Mouse (Mus musculus) left cerebral cortex, postnatal 36 days (tissue): ENCODE results near the gene Batf3. TPM values are rescaled to one million over a fixed set of nuclear protein-coding genes. Genes with fewer than 3 reads are reported as not detected.
"Not testable (repeated sequence)": the region's sequence is repeated elsewhere in the genome, so short reads cannot be mapped to it uniquely, and the experiment has no call there.

ENCODE experiments used
- DNase-seq, 2 experiments: peaks; one replicate each; pipeline ENCODE4 v3.0.0; 2021 to 2022; ENCODE audit warnings: low spot score in 2 of 2, mixed read lengths in 1 of 2
- intact Hi-C: fragments of 180-260 bp; cut with DNase I; formaldehyde crosslinking; loops from one replicate; pipeline ENCODE4 v1.15.1; 2025
- total RNA-seq, 2 experiments: library from RNA; stranded (reverse); gene quantifications; 2 replicates each; pipeline ENCODE4 v1.2.3; 2021

Batf3 gene
- total RNA-seq, 2 experiments from 2014 or later = 1.00 to 2.2 TPM

DNA sequence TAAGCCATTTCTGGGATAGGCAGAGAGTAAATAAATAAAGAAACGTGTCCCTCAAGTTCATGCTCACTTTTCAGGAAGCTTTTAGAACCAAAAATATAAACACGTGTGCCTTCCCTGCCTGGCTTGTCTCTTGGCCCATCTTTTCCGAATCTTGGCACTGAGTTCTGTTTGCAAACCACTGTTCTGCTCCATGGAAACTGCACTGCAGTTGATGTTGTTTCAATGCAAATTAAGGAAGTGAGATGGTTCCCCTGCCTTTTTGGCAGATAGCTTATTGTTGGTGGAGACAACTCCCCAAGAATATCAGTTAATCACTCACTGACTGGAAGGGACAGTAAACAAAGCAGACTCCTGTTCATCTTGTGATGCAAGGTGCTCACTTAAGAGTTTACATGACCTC is 25.1 kb downstream of the Batf3 start:
- no peak for DNase-seq
- intact Hi-C loops = no loop called here

DNA sequence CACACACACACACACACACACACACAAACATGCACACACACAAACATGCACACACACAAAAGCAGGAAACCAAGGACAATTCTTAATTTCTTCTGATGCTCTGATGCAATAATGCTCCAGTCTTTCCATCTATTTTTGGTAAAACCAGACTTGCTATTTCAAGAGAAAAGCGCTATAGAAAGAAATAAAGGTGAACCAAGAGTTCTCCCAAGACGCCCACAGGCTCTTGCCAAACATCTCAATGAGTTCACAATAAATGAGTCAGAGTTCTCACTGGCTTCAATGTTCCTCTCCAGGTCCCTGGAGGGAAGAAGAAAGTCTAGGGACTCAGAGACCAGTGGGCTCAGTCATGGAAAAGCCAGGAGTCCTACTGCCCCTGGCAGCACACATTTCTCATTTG is 26.0 kb downstream of the Batf3 start:
- intact Hi-C loops = no loop called here

DNA sequence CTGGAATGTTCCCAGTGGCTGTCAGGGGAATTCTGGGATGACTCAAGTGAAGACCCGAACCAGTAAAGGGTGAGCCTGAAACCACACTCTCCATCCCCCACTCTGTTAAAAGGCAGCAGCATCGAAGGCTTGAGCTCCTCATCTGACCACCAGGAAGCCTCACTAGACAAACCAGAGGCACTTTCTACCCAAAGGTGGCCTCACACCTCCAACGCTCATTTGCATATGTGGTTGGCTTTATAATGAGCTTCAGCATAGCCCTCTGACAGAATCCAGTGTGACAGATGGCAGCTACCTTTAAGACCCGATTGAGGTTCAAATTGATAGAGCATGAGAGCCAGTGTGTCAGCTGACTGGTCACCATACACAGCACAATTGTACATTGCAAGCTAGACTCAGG is 26.6 kb downstream of the Batf3 start:
- DNase-seq = no peak
- intact Hi-C loops = no loop called here

More for the DNA sequence above, 26.0 kb downstream of the Batf3 start:
- DNase-seq = no peak

DNA sequence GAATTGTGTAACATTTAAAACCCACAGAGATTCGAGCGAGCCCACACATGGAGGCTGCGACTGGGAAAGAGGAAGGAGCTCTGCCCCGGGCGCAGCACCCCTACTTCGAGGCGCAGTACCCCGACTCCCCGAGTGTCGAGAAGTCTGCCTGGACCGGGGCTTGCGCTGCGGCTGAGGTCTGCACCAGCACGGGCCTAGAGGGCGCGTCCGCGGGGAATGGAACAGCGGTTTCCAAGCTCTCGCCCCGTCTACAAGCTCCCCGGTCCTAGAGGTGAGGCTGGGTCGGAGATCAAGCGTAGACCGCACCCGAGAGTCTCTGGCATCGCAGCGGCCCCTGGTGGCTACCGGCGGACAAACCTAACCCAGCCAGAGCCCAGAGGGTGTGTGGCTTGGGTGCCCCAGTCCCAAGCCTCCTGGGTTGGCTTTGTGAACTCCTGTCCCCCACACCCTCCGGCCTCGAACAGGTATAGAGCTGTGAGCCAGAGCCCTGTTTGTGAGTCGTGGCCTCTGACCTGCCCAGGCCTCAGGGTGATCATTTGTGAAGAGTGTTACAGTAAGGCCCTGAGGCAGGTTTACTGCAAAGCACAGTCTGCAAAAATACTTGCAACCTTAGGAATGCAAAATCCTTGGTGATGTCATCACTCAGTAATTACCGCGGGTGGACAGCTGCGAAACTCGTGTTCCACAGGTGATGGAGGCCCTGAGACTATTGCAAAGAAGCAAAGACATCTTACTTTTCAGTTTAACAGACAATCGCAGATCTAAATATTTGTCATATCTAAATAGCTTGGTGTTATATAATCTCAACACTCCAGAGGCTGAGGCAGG is 28.4 kb downstream of the Batf3 start:
- DNase-seq = peak in 1 of 2 experiments; percentile 22
- intact Hi-C loops = loop anchor here (5.0 kb wide), 1 partner anchor 184 kb away; no protein-coding TSS in a partner anchor

DNA sequence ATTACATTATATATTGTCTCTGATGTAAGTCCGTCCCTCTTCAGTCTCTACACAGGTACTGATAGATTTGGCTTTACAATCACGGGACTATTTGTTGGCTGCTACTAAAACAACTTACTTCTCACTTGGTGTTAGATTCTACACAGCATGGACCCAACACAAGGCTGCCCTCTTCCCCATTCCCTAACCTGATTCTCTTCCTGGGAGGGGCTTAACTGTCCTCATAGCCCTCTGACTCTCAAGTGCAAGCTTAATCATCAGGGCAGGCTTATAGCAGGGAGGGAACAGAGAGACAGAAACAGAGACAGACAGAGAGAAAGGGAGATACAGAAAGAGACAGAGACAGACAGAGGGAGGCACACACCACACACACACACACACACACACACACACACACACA is 34.0 kb downstream of the Batf3 start:
- intact Hi-C loops = no loop called here
- no peak for DNase-seq

DNA sequence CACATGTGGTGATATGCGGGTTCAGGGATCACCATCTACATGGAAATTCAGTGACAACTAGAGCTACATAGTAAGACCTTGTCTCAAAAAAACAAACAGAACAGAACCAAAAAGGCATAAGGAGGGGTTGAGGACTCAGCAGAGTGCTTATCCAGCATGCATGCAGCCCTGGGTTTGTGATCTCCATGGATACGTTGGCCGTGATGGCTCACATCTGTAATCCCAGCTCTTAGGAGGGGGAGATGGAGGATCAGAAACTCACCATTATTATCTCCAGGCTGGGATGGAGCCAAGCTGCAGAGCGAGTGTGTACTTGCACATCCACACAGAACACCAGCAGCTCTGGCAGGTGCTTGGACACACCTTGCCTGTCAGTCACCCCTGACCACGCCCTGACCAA is 34.6 kb downstream of the Batf3 start:
- intact Hi-C loops = no loop called here
- DNase-seq = no peak

DNA sequence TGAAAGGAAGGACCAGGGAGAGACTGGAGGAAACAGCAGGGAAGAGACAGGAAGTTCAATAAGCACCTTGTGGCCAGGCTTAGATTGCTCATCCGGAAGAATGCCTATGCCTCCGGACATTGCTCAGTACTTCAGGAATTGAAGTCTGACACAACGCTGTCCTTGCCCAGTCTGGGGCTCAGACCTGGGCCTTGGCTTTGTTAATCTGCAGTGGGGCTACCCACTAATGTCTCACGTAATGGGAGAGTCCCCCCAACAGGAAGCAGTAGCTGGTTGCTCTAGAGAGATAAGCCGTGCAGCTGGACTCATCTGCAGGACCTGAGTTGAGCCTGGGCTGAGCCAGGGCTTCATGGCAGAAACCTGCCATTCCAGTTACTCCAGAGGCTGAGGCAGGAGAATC is 35.3 kb downstream of the Batf3 start:
- DNase-seq = no peak
- intact Hi-C loops = no loop called here

DNA sequence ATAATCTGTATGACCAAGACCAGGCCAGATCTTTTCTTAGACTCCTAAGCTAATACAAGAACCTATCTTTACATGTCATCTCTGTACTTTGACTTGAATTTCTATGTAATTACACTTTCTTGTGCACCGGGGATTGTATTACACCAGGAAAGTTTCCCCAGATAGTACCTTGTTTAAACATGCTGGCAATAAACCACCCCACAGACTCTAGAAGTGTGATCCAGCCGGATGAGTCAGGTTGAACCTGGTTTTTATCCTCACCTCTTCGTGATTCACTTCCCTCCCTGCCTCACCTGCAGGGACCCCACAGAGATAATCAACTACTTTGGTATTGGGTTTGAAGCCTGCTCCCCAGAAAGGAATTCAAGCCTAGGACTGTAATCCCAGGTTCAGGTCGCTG is 37.8 kb downstream of the Batf3 start:
- DNase-seq = no peak
- intact Hi-C loops = no loop called here

DNA sequence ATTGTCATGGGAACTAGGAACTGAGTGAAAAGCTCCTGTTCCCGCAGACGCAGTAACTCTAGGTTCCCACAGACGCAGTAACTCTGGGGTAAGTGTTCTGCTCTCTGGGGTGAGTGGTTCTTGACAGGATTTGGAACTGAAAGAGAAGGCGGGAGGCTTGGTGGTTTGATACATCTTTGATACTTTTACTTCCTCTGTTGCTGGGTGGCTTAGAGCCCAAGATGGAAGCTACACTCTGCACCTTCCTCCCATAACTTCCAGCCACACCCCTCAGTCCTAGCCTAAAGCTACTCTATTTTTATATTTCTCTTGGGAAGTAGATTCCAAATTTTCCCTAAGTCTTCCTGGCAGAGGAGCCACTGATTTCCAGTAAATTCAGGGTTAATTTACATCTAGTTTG is 40.8 kb downstream of the Batf3 start:
- no peak for DNase-seq
- intact Hi-C loops = no loop called here

DNA sequence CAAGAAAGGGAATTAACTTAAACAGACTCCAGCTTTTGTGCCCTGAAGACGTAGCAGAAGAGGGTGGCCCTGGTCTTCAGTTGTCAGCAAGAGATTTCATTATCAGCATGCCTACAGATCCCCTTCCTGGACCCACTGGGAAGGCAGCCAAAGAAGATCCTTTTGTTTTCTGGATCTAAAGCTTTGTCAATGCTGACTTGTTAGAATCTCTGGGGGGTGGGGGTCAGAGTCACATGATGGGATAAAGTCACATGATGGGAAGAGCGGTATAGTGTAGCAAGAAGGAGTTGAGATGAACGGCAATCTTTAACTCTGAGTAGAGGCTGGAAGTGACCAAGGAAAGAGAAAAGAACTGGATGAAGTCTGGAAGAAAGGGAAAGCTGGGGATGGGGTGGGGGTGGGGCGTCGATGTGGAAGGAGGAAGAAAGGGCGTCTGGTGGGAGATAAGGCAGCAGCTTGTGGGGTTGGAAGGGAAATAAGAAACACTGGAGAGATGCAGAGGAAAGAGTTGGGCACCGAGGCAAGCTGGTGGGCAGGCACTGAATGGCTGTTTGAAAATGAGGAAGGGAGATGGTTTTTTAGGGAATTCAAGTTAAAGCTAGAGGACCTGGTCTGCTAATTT is 41.3 kb downstream of the Batf3 start:
- no peak for DNase-seq
- intact Hi-C loops = no loop called here

DNA sequence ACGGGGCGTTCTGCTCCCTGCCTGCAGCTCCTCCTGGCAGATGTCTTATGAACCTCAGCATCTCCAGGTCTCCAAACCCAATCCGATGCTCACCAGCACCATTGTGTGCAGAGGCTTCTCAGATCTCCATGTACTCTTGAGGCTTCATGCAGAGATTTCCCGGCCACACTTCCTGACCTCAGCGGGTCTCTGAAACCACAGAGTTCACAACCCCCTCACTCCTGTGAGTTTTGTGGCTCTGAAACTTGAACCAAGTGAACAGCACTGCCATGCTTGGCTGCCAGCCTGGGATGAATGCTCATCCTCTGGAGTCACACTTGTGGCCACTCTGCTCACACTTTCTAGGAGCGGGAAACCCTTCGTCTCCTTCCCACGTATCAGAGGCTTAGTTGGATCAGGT is 43.3 kb downstream of the Batf3 start:
- intact Hi-C loops = no loop called here
- no peak for DNase-seq

DNA sequence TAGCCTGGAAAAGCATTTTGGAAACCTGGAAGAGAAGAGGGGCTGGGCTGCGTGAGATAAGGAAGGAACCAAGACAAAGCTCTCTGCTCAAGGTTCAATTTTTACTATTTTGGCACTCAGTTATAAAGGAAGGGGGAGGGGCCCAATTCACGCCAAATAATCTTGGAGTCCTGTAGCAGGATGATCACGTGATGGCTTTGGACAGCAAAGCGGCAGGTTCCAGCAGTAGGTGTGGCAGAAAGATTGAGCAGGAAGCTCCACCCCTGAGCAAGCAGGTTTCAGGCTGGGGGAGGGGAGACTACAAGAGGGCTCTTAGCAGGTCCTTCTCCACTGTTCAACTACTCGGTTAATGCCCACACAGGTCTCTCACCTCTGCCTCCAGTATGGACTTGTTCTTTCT is 51.8 kb downstream of the Batf3 start:
- intact Hi-C loops, DNase-seq: not testable (repeated sequence)

DNA sequence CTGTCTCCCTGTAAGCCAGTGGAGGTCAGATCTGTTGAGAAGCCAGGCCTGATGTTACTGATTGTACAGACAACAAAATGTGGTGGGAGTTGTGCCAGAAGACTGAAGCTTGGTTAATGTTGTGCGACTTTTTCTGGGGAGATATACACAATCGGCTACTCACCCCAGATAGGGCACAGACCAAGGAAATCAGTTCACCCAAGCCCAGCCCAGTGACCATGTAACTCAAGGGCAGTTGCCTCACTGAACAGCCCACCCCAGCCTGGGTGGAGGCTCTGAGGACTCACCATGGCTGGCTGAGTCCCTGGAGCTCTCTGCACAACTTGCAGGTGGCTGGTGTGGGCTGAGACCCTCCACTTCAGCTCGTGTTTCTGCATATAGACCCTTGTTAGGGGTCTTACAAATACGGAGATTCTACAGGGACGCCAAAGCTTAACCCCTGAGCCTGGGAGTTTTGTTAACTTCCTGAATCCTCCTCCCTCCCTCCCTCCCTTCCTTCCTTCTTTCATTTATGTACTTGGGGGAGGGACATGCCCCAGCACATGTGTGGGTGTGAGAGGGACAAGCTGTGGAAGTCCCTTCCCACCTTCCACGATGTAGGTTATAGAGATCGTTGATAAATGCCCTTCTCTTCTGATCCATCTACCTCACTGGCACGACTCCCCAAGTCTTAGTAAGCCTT is 53.4 kb downstream of the Batf3 start:
- intact Hi-C loops = no loop called here
- no peak for DNase-seq

DNA sequence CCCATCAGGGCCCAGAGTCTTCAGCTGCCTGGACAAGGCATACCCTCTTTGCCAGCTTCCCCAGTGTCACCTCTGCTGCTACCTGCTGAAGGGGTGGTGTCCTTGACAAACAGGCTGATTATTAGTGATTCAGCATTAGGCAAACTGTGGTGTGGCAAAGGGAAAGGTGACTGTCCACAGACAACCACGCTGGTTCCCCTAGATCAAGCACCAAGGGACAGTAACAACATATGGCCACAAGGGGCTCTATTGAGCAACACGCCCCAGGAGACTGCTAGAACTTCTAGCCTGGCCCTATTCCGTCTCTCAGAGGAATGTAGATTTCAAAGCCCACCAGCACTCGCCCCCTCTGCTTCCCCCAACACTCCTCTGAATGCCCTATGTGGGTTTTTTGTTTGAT is 55.4 kb downstream of the Batf3 start:
- intact Hi-C loops = no loop called here
- peak; percentile 10 to 29 for DNase-seq

DNA sequence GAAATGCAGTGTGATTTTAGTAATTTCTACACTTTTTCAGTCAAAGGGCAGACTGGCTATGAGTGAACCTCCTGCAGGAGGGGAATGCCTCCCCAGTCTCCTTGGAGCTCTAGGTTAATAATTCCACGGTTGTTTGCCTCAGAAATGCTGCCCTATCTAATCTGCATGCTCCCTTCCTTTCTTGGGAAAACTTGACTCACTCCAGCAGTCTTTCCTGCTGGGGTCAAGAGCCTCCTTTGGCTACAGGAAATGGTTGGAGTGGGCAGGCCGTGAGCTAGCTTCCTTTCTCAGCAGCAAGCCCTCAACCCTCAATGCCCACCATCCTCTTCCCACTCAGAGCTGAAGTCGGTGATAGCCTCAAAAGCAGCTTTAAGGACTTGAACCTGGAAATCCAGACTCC is 56.7 kb downstream of the Batf3 start:
- intact Hi-C loops = no loop called here
- DNase-seq = no peak

Other genes with a start within 250 kb of the Batf3 start
- 100 to 1,000 TPM; 108 to 116 TPM for gene Rps6kc1, start 186.1 kb upstream of the Batf3 start, total RNA-seq
- 10 to 100 TPM; 52.6 to 58.6 TPM for gene Angel2, start 172.7 kb upstream of the Batf3 start, total RNA-seq
- 1 to 10 TPM; 2.0 to 2.1 TPM for gene Vash2, start 118.6 kb upstream of the Batf3 start, total RNA-seq
- gene Flvcr1, start 71.7 kb upstream of the Batf3 start, total RNA-seq = 10 to 100 TPM; 11.8 to 15.4 TPM
- gene Spata45, start 61.2 kb upstream of the Batf3 start, total RNA-seq = not detected
- gene Tatdn3, start 34.9 kb upstream of the Batf3 start, total RNA-seq = 10 to 100 TPM; 19.1 to 35.6 TPM
- under 1 TPM; 0.52 to 0.96 TPM for gene Nsl1, start 34.8 kb upstream of the Batf3 start, total RNA-seq
- not detected for gene Fam71a, start 67.0 kb downstream of the Batf3 start, total RNA-seq
- gene Atf3, start 120.2 kb downstream of the Batf3 start, total RNA-seq = 1 to 10 TPM in 1 of 2 experiments, under 1 TPM in 1; 0.68 to 1.2 TPM
- gene Nenf, start 220.3 kb downstream of the Batf3 start, total RNA-seq = 10 to 100 TPM; 66.1 to 76.7 TPM
- 1 to 10 TPM; 8.2 to 8.7 TPM for gene Tmem206, start 228.1 kb downstream of the Batf3 start, total RNA-seq